Mouse (Mus musculus) left cerebral cortex, postnatal 36 days (tissue): ENCODE results near the gene Trnau1ap. TPM values are rescaled to one million over a fixed set of nuclear protein-coding genes. Genes with fewer than 3 reads are reported as not detected.
A peak's percentile ranks its signal among the peaks of the same experiment; 100 is the strongest.

ENCODE experiments used
- DNase-seq, 2 experiments: peaks; one replicate each; pipeline ENCODE4 v3.0.0; 2021 to 2022; ENCODE audit warnings: low spot score in 2 of 2, mixed read lengths in 1 of 2
- intact Hi-C: fragments of 180-260 bp; cut with DNase I; formaldehyde crosslinking; loops from one replicate; pipeline ENCODE4 v1.15.1; 2025
- total RNA-seq, 2 experiments: library from RNA; stranded (reverse); gene quantifications; 2 replicates each; pipeline ENCODE4 v1.2.3; 2021

The Trnau1ap gene
- total RNA-seq, 2 experiments from 2014 or later, result 21.5 to 24.8 TPM

GRCm38 (mm10) chr4:132345843-132346212, 16.5 kb upstream of the Trnau1ap start:
- intact Hi-C loops, result no loop called here
- DNase-seq, result no peak

DNA sequence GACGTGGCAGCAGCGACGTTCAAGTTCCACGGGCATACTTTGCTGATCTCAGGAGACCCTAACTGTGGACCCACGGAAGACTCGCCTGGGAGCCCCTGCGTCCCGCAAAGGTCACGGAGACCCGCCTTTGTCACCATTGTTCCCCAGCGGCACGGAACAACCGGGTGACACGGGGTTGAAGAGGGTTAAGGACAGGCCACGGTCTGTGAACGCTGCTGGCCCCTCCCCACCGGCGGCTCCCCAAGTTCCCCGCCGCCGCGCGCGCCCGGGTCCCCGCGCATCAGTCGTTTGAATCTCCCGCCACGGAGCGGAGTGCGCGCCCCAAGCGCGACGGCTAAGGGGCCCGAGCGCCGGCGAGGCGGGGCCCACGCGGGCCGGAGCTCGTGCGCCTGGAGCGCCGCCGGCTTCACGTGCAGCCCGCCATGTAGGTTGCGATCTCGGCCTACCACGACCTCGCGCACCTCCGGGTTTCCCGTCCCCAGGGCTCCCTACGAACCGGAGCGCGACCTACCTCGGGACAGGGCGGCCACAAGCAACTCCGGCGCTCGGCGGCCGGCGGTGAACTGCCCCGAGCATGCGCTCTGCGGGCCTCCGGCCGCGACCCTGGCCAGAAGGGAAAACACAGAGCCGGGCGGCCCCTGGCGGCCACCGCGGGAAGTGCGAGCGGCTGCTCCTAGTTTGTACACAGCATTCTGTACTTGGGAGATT, 16.0 kb upstream of the Trnau1ap start:
- intact Hi-C loops, result no loop called here
- DNase-seq, result peak; percentile 94

GRCm38 (mm10) chr4:132344403-132345134, 15.2 kb upstream of the Trnau1ap start:
- intact Hi-C loops, result no loop called here
- no peak for DNase-seq

GRCm38 (mm10) chr4:132341451-132341850, 12.1 kb upstream of the Trnau1ap start:
- no peak for DNase-seq
- intact Hi-C loops, result no loop called here

DNA sequence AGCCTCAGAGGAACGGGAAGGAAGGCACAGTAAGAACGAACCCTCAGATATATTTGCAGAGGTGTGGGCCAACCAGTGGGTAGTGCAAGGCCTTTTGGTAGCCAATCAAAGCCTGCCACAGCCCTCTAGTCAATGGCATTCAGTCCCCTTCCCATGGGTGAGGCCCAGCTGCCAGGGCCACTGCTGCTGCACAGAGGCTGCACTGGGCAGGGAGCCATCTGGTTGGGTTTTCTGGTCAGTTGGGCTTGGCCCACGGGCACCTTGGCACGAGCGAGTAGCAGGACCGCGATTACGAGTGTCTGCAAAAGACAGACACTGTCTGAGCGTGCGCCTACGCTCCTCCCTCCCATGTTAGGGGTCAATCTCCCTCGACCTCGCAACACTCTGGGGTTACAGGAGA, 9.6 kb upstream of the Trnau1ap start:
- intact Hi-C loops, result no loop called here
- DNase-seq, result no peak

- intact Hi-C loops, result loop anchor here (5.0 kb wide), 1 partner anchor 41 kb away; no protein-coding TSS in a partner anchor
- no peak for DNase-seq
Measured at GRCm38 (mm10) chr4:132332880-132333279, 3.5 kb upstream of the Trnau1ap start.

GRCm38 (mm10) chr4:132331960-132332359, 2.6 kb upstream of the Trnau1ap start:
- DNase-seq, result no peak
- intact Hi-C loops, result loop anchor here (5.0 kb wide), 1 partner anchor 40 kb away; no protein-coding TSS in a partner anchor

- intact Hi-C loops, result loop anchor here (5.0 kb wide), 1 partner anchor 38 kb away; no protein-coding TSS in a partner anchor
- DNase-seq, result no peak
Measured at GRCm38 (mm10) chr4:132329835-132330354, 557 bp upstream of the Trnau1ap start.

DNA sequence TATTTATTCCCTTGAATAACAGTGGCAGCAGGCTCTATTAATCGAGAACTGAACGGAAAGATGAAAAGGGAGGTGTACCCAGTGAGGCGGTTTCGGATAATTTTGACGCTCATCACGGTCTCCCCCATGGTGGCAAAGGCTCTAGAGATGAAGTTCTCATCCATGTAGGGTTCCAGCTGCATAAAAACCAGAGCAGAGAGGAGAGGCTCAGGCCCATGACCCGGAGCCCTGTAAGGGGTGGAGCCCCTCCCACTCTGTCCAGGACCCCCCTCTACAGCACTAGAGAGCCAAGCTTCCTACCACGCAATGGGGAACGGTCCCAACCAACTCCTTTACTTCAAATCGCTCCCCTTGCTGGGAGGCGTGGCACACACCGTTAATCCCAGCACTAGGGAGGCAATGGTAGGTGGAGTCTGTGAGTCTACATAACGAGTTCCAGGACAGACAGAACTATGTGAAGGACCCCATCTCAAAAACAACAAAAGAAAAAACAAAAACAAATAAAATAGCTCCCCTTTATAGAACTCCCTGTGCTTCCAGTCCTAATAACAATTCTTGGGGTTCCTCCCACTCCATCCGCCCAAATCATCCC, 851 bp downstream of the Trnau1ap start:
- DNase-seq, result no peak
- intact Hi-C loops, result no loop called here

- no peak for DNase-seq
- intact Hi-C loops, result no loop called here
Measured at GRCm38 (mm10) chr4:132326481-132326880, 2.9 kb downstream of the Trnau1ap start.

GRCm38 (mm10) chr4:132315711-132316110, 13.6 kb downstream of the Trnau1ap start:
- no peak for DNase-seq
- intact Hi-C loops, result no loop called here

DNA sequence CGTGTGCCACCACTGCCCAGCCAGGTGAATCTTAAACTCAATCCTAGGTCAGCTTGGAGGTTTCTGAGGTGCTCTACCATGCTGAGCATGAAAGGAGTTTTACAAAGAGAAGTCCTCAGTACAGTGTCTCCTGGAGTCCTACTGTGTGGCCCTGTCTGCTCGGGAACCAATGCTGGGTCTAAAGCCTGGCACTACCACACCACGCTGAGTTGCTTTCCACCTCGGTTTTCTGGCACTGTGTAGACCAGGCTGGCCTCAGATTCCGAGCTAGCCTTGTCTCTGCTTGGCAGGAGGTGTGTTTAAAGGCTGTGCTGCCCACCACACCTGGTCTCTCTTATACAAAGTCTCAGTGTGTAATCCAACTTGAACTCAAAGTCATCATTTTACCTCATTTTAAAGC, 16.7 kb downstream of the Trnau1ap start:
- intact Hi-C loops, result no loop called here

DNA sequence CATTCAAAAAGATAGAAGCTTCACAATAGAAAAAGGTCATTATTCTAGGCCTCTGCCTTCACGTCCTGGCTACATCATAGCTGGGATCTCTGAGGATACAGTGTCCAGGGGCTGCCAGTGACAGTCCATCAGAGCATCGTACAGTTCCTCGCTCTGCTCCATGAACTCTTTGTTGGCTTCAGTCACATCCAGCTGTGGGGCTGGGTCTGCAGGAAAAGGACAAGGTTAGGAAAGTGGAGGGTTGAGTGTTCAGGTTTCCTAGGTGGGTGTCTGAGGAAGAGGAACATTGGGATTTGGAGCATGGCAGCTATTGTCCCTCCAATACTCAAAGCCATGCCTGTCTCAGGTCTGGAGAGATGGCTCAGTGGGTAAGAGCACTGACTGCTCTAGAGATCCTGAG, 17.5 kb downstream of the Trnau1ap start:
- intact Hi-C loops, result no loop called here
- DNase-seq, result no peak

More for the DNA sequence above, 16.7 kb downstream of the Trnau1ap start:
- DNase-seq, result no peak

GRCm38 (mm10) chr4:132311209-132311608, 18.1 kb downstream of the Trnau1ap start:
- intact Hi-C loops, result no loop called here

GRCm38 (mm10) chr4:132309849-132310472, 19.4 kb downstream of the Trnau1ap start:
- peak; percentile 18 to 19 for DNase-seq
- intact Hi-C loops, result loop anchor here (10.0 kb wide), 1 partner anchor 205 kb away; the partner anchor contains the start of gene Sesn2

More at GRCm38 (mm10) chr4:132311209-132311608, 18.1 kb downstream of the Trnau1ap start:
- no peak for DNase-seq

- DNase-seq, result peak; percentile 26 to 37
- intact Hi-C loops, result loop anchor here (10.0 kb wide), 1 partner anchor 206 kb away; the partner anchor contains the start of gene Sesn2
Measured at GRCm38 (mm10) chr4:132309140-132309848, 20.0 kb downstream of the Trnau1ap start.

DNA sequence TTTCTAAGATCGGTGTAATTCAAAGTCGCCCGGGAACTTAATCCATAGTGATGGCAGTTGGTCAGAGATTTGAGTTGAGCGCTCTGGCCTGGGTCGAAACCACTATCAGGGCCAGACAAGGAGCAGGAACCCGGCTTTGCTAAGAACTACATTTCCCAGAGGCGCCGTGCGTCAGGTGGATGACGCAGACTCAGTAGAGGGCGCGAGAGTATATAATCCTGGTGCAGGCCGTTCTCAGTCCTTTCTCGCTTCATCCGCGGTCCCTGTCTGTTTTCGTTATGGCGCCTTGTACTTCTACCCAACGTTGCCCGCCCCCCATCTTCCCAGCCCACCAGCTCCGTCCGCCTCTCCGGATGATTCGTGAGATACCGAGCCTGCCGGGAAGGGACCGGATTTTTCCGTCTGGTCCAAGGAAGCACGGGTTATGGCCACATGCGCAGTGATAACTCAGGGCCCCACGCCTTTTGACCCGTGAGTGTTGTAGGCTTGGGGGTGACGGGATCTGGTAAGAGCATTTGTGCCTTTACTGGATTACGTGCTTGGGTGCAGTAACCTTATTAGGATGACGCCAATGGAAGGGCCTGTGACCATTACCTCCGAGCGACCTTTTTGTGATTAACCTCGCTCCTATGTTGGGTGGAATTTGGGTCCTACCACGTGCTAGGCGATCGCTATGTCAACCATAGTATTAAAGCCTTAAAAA, 20.8 kb downstream of the Trnau1ap start:
- intact Hi-C loops, result loop anchor here (10.0 kb wide), 1 partner anchor 206 kb away; the partner anchor contains the start of gene Sesn2
- DNase-seq, result peak; percentile 91

DNA sequence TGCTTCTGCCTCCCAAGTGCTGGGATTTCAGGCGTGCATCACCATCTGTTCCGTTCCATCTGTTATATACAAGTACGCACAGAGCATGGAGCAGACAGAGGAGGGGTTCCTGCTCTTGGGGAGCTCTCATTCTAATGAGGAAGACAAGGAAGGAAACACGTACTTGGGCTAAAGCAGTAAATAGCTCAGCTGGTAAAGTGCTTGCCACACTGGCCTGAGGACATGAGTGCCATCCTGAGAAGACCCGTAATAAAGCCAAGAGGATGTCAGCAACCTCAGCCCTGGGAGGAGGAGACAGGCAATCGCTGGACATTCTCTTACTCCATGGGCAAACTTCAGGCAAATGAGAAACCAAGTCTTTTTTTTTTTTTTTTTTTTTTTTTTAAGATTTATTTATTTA, 23.3 kb downstream of the Trnau1ap start:
- no peak for DNase-seq
- intact Hi-C loops, result loop anchor here (10.0 kb wide), 1 partner anchor 209 kb away; the partner anchor contains the start of gene Sesn2
